Mouse (Mus musculus) embryonic facial prominence, embryonic 15.5 days (tissue): ENCODE measurements around the gene Alcam. TPM values are rescaled to one million over a fixed set of nuclear protein-coding genes. Genes with fewer than 3 reads are reported as not detected.

Source experiments
- ATAC-seq: fragments of 200-750 bp; cut with Nextera tagmentation; 2 replicates; pipeline ENCODE4 v1.8.0; 2017; ENCODE audit warnings: low read depth, moderate TSS enrichment; ENCODE audit not compliant: insufficient number of reproducible peaks, low FRiP score, low TSS enrichment
- H3K27ac ChIP-seq: fragments of 300-500 bp; sonication (generic); replicated peaks from 2 replicates; pipeline ENCODE4 v1.5.1; 2015; ENCODE audit warnings: mild to moderate bottlenecking, inconsistent platforms
- H3K27me3 ChIP-seq: fragments of 300-500 bp; sonication (generic); 2 replicates; pipeline ENCODE4 v1.6.1; 2015; ENCODE audit warnings: inconsistent platforms
- H3K36me3 ChIP-seq: fragments of 300-500 bp; sonication (generic); 2 replicates; pipeline ENCODE4 v1.6.1; 2015; ENCODE audit warnings: mild to moderate bottlenecking, inconsistent platforms
- H3K4me1 ChIP-seq: fragments of 300-500 bp; sonication (generic); 2 replicates; pipeline ENCODE4 v1.6.1; 2015; ENCODE audit warnings: inconsistent platforms
- H3K4me2 ChIP-seq: fragments of 300-500 bp; sonication (generic); replicated peaks from 2 replicates; pipeline ENCODE4 v1.6.1; 2015; ENCODE audit warnings: mild to moderate bottlenecking, inconsistent platforms
- H3K4me3 ChIP-seq: fragments of 300-500 bp; sonication (generic); replicated peaks from 2 replicates; pipeline ENCODE4 v1.5.1; 2015; ENCODE audit warnings: mild to moderate bottlenecking, inconsistent platforms
- H3K9ac ChIP-seq: fragments of 300-500 bp; sonication (generic); 2 replicates; pipeline ENCODE4 v1.6.1; 2015; ENCODE audit warnings: inconsistent platforms
- H3K9me3 ChIP-seq: fragments of 300-500 bp; sonication (generic); replicated peaks from 2 replicates; pipeline ENCODE4 v1.6.1; 2016; ENCODE audit warnings: inconsistent platforms
- WGBS: fragments of 180-500 bp; shearing (Covaris S2); methylation state at CpG from one replicate; pipeline ENCODE4 v1.1.7; 2015; 5-methylcytosine and 5-hydroxymethylcytosine counted together
- polyA plus RNA-seq: library from polyadenylated mRNA; unstranded; fragments of >200 nt; fragmentation: Nextera tagmentation; extraction: Ambion mirVana; gene quantifications from 2 replicates; pipeline ENCODE4 v1.2.1, GENCODE M21; 2015

Alcam gene
- polyA plus RNA-seq, 1 experiment from 2014 or later = 36.4 TPM

DNA sequence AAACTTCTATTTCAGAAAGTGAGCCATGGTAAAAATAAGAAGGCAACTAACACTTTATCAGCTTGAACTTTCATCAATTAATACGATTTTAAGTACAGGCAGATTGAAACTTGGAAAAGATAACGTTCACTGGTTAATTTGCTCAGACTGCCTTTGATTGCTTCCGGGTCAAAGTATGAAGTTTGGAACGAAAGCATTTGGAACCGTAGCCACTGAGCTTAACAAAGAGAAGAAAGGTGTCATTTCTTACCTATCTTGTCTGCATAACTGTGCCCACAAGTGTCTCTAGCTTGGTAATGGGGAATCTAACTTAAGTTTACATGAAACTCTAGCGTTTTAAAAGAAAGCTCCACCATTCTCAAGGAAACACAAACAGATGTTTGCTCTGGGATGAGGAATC lies 14.9 kb downstream of the Alcam start:
- ATAC-seq = no peak
- H3K9me3 ChIP-seq = no peaks in the 10 kb centered on the region
- no peak overlapping the region for H3K27ac ChIP-seq
- H3K4me3 ChIP-seq = no peak overlapping the region
- WGBS = 77% methylated on average over 6 of the region's 6 CpGs
- H3K4me2 ChIP-seq = no peak overlapping the region
- H3K36me3 ChIP-seq = no peaks in the 10 kb centered on the region
- H3K9ac ChIP-seq = no peak overlapping the region
- H3K4me1 ChIP-seq = no peaks in the 10 kb centered on the region
- H3K27me3 ChIP-seq = no peaks in the 10 kb centered on the region

DNA sequence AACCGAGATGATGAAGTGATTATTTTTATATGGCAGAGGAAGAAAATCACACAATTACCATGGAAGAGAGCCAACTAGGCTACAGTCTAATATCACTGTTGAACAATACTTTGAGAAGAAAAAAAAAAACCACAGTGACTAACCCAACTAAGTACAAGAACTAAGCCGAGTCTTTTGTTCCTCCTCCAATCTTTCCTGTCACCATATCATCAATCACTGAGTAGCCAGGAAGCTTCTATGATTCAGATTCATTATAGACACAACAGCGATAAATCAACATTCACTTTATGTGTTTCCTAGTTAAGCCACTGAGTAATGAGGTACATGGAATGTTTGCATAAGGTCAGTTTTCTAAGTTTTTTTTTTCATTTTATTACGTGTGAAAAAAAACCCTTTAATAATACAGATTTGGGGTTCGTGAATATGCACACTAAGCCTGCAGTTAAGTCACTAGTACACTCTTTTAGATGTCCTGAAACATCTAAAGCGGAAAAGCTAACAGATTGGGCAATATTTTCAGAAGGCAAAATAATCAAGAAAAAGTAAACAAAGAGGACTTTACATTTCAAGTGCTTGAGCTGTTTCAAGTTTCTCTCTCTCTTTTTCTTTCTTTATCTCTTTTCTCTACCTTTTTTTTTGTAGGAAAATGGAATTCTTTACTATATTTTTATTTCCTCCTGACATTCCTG lies 15.5 kb downstream of the Alcam start:
- no peaks in the 10 kb centered on the region for H3K27me3 ChIP-seq
- H3K27ac ChIP-seq = no peak overlapping the region
- no peaks in the 10 kb centered on the region for H3K9me3 ChIP-seq
- no peak overlapping the region for H3K4me2 ChIP-seq
- ATAC-seq = no peak
- H3K9ac ChIP-seq = no peak overlapping the region
- H3K36me3 ChIP-seq = no peaks in the 10 kb centered on the region
- no peaks in the 10 kb centered on the region for H3K4me1 ChIP-seq
- 77% methylated on average over 6 of the region's 6 CpGs for WGBS
- no peak overlapping the region for H3K4me3 ChIP-seq

- Histone ChIP-seq H3K4me2 (no peak overlapping the region), H3K27ac (no peak overlapping the region), H3K9me3 (no peaks in the 10 kb centered on the region), H3K9ac (no peak overlapping the region), H3K4me1 (no peaks in the 10 kb centered on the region), H3K4me3 (no peak overlapping the region), H3K27me3 (no peaks in the 10 kb centered on the region), H3K36me3 (no peaks in the 10 kb centered on the region)
- WGBS = 61% methylated on average over 11 of the region's 11 CpGs
- no peak for ATAC-seq
Measured at GRCm38 (mm10) chr16:52433189-52433588, 20.7 kb downstream of the Alcam start.

DNA sequence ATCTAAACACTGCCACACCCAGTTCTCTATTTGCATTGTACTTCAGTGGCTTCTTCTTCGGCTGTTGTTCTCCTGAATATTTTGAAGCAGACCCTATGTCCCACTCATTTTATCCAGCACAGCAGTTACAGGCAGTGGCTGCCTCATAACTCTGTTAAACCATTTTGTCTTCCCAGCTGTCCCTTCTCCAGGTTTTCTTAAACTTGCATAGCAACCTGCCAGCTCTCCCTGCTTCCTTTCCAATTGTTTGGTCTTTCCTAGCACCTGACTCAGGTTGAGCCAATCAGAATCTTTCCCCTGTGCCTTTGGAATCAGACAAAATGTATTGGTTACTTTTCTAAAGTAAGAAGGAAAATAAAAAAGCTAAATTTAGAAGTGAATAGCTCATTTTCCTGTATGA lies 21.8 kb downstream of the Alcam start:
- no peak for ATAC-seq
- Histone ChIP-seq H3K27me3 (no peaks in the 10 kb centered on the region), H3K4me2 (no peak overlapping the region), H3K9me3 (no peaks in the 10 kb centered on the region), H3K9ac (no peak overlapping the region), H3K4me1 (no peaks in the 10 kb centered on the region), H3K4me3 (no peak overlapping the region), H3K36me3 (no peaks in the 10 kb centered on the region), H3K27ac (no peak overlapping the region)
- 88% methylated on average over 1 of the region's 1 CpGs for WGBS

DNA sequence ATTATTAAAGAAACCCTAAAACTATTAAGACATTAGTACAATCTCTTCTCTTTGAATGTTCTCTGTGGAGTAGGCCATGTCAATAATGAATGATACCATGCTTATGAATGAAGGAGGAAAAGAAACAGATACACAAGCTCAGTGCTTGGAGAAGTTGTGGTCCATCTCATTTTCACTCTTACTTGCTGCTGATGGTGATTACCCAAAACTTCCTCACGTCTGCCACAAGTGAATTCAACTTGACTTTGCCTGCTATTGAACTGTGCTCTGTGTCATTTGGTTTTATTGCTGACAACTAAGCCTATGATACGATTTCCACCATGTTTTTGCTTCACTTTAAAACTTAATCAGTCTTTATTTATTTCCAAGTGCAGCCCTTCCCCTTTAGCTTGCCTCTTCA lies 22.3 kb downstream of the Alcam start:
- WGBS = 84% methylated on average over 2 of the region's 2 CpGs
- Histone ChIP-seq H3K9ac (no peak overlapping the region), H3K27ac (no peak overlapping the region), H3K9me3 (no peaks in the 10 kb centered on the region), H3K4me1 (no peaks in the 10 kb centered on the region), H3K4me2 (no peak overlapping the region), H3K27me3 (no peaks in the 10 kb centered on the region), H3K4me3 (no peak overlapping the region), H3K36me3 (no peaks in the 10 kb centered on the region)
- ATAC-seq = no peak

DNA sequence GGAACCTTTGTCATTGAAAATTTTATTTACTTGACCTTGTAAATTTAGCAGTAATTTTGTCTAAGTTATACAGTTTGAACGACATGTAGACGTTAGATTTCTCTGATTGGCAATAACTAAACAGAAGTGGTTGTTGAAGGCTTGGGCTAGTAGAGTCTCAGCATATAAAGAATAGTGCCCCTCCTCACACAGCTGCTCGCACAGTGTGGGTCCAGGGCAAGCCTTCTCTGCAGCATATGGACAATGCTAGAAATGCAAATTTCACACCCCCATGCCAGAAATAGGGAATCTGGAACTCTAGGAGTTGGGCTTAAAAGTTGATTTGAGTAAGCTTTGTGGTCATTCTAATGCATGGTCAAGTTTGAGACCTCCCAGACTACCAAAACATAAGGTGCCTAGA lies 23.8 kb downstream of the Alcam start:
- WGBS = 80% methylated on average over 3 of the region's 3 CpGs
- H3K4me1 ChIP-seq = no peaks in the 10 kb centered on the region
- H3K27me3 ChIP-seq = no peaks in the 10 kb centered on the region
- no peak overlapping the region for H3K27ac ChIP-seq
- no peak overlapping the region for H3K4me3 ChIP-seq
- no peak overlapping the region for H3K9ac ChIP-seq
- no peak overlapping the region for H3K4me2 ChIP-seq
- H3K9me3 ChIP-seq = no peaks in the 10 kb centered on the region
- no peak for ATAC-seq
- H3K36me3 ChIP-seq = no peaks in the 10 kb centered on the region

DNA sequence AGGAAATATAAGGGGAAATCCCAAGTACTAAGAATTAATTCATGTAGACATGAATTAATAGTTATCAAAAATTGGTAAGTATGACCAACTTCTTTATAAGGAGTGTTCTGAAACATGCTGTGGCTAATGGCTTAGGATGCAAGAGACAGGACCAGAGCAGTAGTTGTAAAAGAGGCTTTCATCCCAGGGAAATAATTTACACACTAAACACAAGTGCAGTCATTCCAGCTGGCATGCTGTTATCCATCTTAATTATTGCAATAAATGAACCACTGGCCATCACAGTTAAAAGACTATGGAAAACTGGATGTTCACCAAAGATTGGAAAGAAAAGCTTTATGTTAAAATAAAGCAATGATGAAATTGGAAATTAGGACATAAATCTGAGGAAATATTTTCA lies 24.2 kb downstream of the Alcam start:
- H3K27me3 ChIP-seq = no peaks in the 10 kb centered on the region
- no peak overlapping the region for H3K4me3 ChIP-seq
- H3K36me3 ChIP-seq = no peaks in the 10 kb centered on the region
- H3K4me2 ChIP-seq = no peak overlapping the region
- ATAC-seq = no peak
- H3K4me1 ChIP-seq = no peaks in the 10 kb centered on the region
- no peak overlapping the region for H3K27ac ChIP-seq
- H3K9ac ChIP-seq = no peak overlapping the region
- no peaks in the 10 kb centered on the region for H3K9me3 ChIP-seq

GRCm38 (mm10) chr16:52428505-52428904 lies 25.4 kb downstream of the Alcam start:
- Histone ChIP-seq H3K4me1 (no peaks in the 10 kb centered on the region), H3K9me3 (no peaks in the 10 kb centered on the region), H3K36me3 (no peaks in the 10 kb centered on the region), H3K9ac (no peak overlapping the region), H3K4me3 (no peak overlapping the region), H3K27me3 (no peaks in the 10 kb centered on the region), H3K27ac (no peak overlapping the region), H3K4me2 (no peak overlapping the region)
- 50% methylated on average over 4 of the region's 4 CpGs for WGBS
- ATAC-seq = no peak

- Histone ChIP-seq H3K4me3 (no peak overlapping the region), H3K4me1 (no peaks in the 10 kb centered on the region), H3K9me3 (no peaks in the 10 kb centered on the region), H3K27ac (no peak overlapping the region), H3K4me2 (no peak overlapping the region), H3K9ac (no peak overlapping the region), H3K27me3 (no peaks in the 10 kb centered on the region), H3K36me3 (no peaks in the 10 kb centered on the region)
- no peak for ATAC-seq
- WGBS = 61% methylated on average over 5 of the region's 5 CpGs
Measured at GRCm38 (mm10) chr16:52418568-52419158, 35.2 kb downstream of the Alcam start.

DNA sequence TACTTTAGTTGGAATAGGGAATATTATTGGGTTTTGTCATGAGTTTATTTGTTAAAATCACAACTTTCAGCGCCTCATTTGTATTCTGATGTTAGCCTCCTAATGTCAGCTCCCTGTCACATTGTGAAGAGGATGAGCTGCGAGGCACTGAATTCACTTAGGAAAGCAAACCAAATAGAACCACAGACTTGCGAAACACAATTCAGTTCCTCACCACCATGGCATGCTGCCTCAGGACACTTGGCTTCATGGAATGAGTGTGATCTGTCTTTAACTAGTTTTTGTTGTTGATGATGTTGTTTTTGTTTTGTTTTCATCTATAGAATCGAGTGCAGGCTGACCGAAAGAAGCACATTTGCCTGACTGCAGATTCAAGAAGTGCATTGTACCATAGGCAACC lies 35.9 kb downstream of the Alcam start:
- Histone ChIP-seq H3K27ac (no peak overlapping the region), H3K27me3 (no peaks in the 10 kb centered on the region), H3K9me3 (no peaks in the 10 kb centered on the region), H3K4me1 (no peaks in the 10 kb centered on the region), H3K4me2 (no peak overlapping the region), H3K36me3 (no peaks in the 10 kb centered on the region), H3K9ac (no peak overlapping the region), H3K4me3 (no peak overlapping the region)
- no peak for ATAC-seq
- 70% methylated on average over 5 of the region's 5 CpGs for WGBS

DNA sequence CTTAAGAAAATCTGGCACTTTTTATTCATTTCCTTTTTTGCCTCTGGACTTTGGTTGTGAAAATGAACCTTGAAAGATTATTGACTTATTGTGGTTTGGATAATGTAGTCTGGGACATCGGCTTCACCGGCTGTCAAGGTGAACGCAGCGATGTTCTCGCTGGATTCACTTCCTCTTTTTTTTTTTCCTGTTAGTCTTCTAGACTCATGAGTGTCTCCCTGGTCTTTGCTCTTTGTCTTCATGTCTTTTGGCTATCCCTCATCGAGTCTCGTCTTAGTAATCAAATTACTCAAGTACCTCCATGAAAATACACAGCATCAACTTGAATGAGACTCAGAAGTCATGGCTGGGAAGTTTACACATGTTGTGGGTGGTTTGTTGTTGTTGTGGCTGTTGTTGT lies 36.7 kb downstream of the Alcam start:
- H3K27me3 ChIP-seq = no peaks in the 10 kb centered on the region
- H3K36me3 ChIP-seq = no peaks in the 10 kb centered on the region
- no peak overlapping the region for H3K4me2 ChIP-seq
- no peaks in the 10 kb centered on the region for H3K9me3 ChIP-seq
- no peak for ATAC-seq
- H3K27ac ChIP-seq = no peak overlapping the region
- WGBS = 87% methylated on average over 7 of the region's 7 CpGs
- H3K4me3 ChIP-seq = no peak overlapping the region
- H3K9ac ChIP-seq = no peak overlapping the region
- H3K4me1 ChIP-seq = no peaks in the 10 kb centered on the region

- Histone ChIP-seq H3K4me3 (no peak overlapping the region), H3K27me3 (no peaks in the 10 kb centered on the region), H3K9ac (no peak overlapping the region), H3K9me3 (no peaks in the 10 kb centered on the region), H3K36me3 (no peaks in the 10 kb centered on the region), H3K4me1 (no peaks in the 10 kb centered on the region), H3K4me2 (no peak overlapping the region), H3K27ac (no peak overlapping the region)
- ATAC-seq = no peak
- WGBS = 91% methylated on average over 3 of the region's 3 CpGs
Measured at GRCm38 (mm10) chr16:52413714-52414113, 40.2 kb downstream of the Alcam start.
